Mouse (Mus musculus) embryonic facial prominence, embryonic 11.5 days (tissue): Measurements from ENCODE around the gene Zfp692. TPM values are rescaled to one million over a fixed set of nuclear protein-coding genes. Genes with fewer than 3 reads are reported as not detected.

ENCODE experiments used
- ATAC-seq: fragments of 200-750 bp; cut with Nextera tagmentation; replicated peaks from 2 replicates; pipeline ENCODE4 v1.8.0; 2017; ENCODE audit warnings: low read depth; ENCODE audit not compliant: insufficient number of reproducible peaks, low FRiP score, low TSS enrichment
- DNase-seq: peaks from one replicate; pipeline ENCODE4 v3.0.0-alpha.2; 2015; ENCODE audit warnings: low spot score
- H3K27ac ChIP-seq: fragments of 300-500 bp; sonication (generic); replicated peaks from 2 replicates; pipeline ENCODE4 v1.5.1; 2014; ENCODE audit warnings: mild to moderate bottlenecking, low read depth, low read length, control low read depth
- H3K27me3 ChIP-seq: fragments of 300-500 bp; sonication (generic); 2 replicates; pipeline ENCODE4 v1.6.1; 2014; ENCODE audit warnings: mild to moderate bottlenecking, low read length, moderate library complexity, mixed read lengths; ENCODE audit not compliant: control insufficient read depth, insufficient read depth
- H3K36me3 ChIP-seq: fragments of 300-500 bp; sonication (generic); replicated peaks from 2 replicates; pipeline ENCODE4 v1.6.1; 2014; ENCODE audit warnings: low read depth, mild to moderate bottlenecking, low read length, moderate library complexity, mixed read lengths; ENCODE audit not compliant: control insufficient read depth, insufficient read depth
- H3K4me1 ChIP-seq: fragments of 300-500 bp; sonication (generic); 2 replicates; pipeline ENCODE4 v1.6.1; 2014; ENCODE audit warnings: low read length, mixed read lengths; ENCODE audit not compliant: control insufficient read depth, insufficient read depth
- H3K4me2 ChIP-seq: fragments of 300-500 bp; sonication (generic); 2 replicates; pipeline ENCODE4 v1.6.1; 2014; ENCODE audit warnings: low read depth, mild to moderate bottlenecking, control low read depth, low read length, moderate library complexity
- H3K4me3 ChIP-seq: fragments of 300-500 bp; sonication (generic); 2 replicates; pipeline ENCODE4 v1.5.1; 2014; ENCODE audit warnings: low read depth, low read length, control low read depth
- H3K9ac ChIP-seq: fragments of 300-500 bp; sonication (generic); replicated peaks from 2 replicates; pipeline ENCODE4 v1.6.1; 2014; ENCODE audit warnings: mild to moderate bottlenecking, control low read depth, low read length
- H3K9me3 ChIP-seq: fragments of 300-500 bp; sonication (generic); replicated peaks from 2 replicates; pipeline ENCODE4 v1.6.1; 2016; ENCODE audit warnings: mild to moderate bottlenecking, low read length, inconsistent platforms, mixed read lengths; ENCODE audit not compliant: control insufficient read depth
- WGBS: fragments of 180-500 bp; shearing (Covaris S2); extraction: QIAGEN DNeasy Blood & Tissue Kit; methylation state at CpG from one replicate; pipeline ENCODE4 v1.1.7; 2014; 5-methylcytosine and 5-hydroxymethylcytosine counted together
- polyA plus RNA-seq: library from polyadenylated mRNA; unstranded; fragments of >200 nt; fragmentation: Nextera tagmentation; extraction: Ambion mirVana; gene quantifications from 2 replicates; pipeline ENCODE4 v1.2.1, GENCODE M21; 2014

Gene Zfp692
- polyA plus RNA-seq, 1 experiment from 2014 or later = 10.9 TPM

- Histone ChIP-seq H3K27me3 (no peaks in the 10 kb centered on the region), H3K9me3 (no peaks in the 10 kb centered on the region), H3K4me2 (no peak overlapping the region), H3K9ac (no peak overlapping the region), H3K27ac (no peak overlapping the region), H3K4me1 (no peaks in the 10 kb centered on the region; the same call in 1 of the 2 replicates), H3K36me3 (no peaks in the 10 kb centered on the region), H3K4me3 (no peak overlapping the region)
- ATAC-seq (no peak), DNase-seq (no peak)
- WGBS = 94% methylated on average over 3 of the region's 3 CpGs
Measured at GRCm38 (mm10) chr11:58326781-58327180, 19.9 kb downstream of the Zfp692 start.

- H3K27ac ChIP-seq = 0 out of 2 replicates have a peak overlapping the region, but pooled peaks have one; percentile 44
- WGBS = under 1% methylated on average over 21 of the region's 21 CpGs
- H3K27me3 ChIP-seq = no peaks in the 10 kb centered on the region
- no peak for DNase-seq
- H3K9ac ChIP-seq = peak overlapping the region; percentile 80
- H3K4me1 ChIP-seq = no peaks in the 10 kb centered on the region
- H3K36me3 ChIP-seq = no peaks in the 10 kb centered on the region; the same call in 1 of the 2 replicates
- peak overlapping the region; percentile 72 for H3K4me3 ChIP-seq
- ATAC-seq = no peak; the same call in 1 of the 2 replicates
- no peaks in the 10 kb centered on the region for H3K9me3 ChIP-seq
- H3K4me2 ChIP-seq = peak overlapping the region; percentile 46
Measured at GRCm38 (mm10) chr11:58329906-58330275, 23.0 kb downstream of the Zfp692 start.

DNA sequence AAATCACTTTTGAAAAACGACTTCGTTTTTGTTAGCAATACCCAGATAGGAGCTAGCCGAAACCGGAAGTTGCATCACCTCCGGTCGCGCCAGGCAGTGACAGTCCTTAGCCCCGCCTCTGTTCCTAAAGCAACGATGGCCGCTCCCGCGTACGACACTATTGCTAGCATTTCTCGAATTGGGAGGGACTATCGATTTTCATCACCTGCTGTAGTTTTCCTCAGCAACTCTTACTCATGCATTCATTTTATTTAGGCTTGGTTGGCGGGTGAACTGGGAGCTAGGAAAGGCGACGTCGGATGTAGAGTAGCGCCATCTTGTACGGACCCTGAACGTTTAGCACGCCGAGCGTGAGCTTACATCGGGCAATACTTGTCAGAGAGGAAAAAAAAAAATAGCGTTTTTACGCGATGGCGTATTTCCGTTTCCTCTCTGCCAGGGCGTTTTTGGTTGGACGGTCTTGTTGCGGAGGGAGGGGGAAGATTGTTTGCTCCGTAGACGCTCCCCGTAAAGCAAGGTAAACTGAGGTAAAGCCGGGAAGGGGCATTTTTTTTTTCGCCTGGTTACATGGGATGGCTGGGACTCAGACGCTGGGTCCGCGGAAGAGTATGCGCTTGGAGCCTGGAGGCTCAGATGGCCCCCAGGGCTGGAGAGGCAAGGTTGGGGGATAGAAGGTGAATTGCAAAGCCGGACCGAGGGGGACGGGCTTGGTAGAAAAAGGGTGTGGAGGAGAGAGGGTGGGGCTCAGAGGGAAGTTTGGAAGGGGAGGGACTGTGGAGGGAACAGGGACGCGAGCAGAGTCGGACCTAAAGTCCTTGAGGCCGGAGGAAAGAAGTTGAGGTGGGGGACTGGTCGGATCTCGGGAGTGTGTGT lies 23.6 kb downstream of the Zfp692 start, which contains the start of the genes Zfp672 and Sh3bp5l:
Gene Zfp672, minus strand, starts transcription at position 64 of the 873 bp plus-strand sequence.
Gene Sh3bp5l, plus strand, starts transcription at position 449 of the 873 bp plus-strand sequence.
- DNase-seq (peak; percentile 96), ATAC-seq (peak; percentile 90)
- peak within 1 kb of the TSS; percentile 72 for H3K4me3 ChIP-seq
- no peaks in the 10 kb centered on the region; the same call in 1 of the 2 replicates for H3K36me3 ChIP-seq
- peak within 1 kb of the TSS; percentile 66 for H3K4me2 ChIP-seq
- no peaks in the 10 kb centered on the region for H3K4me1 ChIP-seq
- H3K9ac ChIP-seq = peak within 1 kb of the TSS; percentile 80
- H3K27me3 ChIP-seq = no peaks in the 10 kb centered on the region
- no peaks in the 10 kb centered on the region for H3K9me3 ChIP-seq
- under 1% methylated on average over 52 of the region's 52 CpGs for WGBS
- H3K27ac ChIP-seq = peak within 1 kb of the TSS; percentile 66; the same call in 1 of the 2 replicates

DNA sequence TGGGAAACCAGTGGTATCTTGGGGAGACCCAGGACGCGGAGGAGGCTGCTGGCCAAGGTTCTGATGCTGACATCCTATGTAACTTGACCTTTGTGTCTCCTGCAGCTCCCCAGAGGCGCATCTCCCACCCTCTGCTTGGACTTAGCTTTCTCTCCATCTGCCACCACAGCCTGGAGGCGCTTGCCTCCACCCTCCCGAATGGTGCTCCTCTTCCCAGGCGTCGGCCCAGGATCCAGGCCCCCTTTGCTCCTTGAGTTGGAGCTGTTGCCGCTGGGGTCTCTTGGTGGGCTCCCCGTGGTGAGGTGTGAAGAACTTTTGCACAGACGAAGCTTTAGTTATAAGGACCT lies 24.3 kb downstream of the Zfp692 start:
- WGBS = 14% methylated on average over 10 of the region's 10 CpGs
- peak overlapping the region; percentile 72 for H3K4me3 ChIP-seq
- peak overlapping the region; percentile 66 for H3K4me2 ChIP-seq
- H3K4me1 ChIP-seq = no peaks in the 10 kb centered on the region
- no peaks in the 10 kb centered on the region for H3K9me3 ChIP-seq
- H3K27ac ChIP-seq = no peak overlapping the region
- ATAC-seq = no peak
- no peak for DNase-seq
- H3K36me3 ChIP-seq = no peaks in the 10 kb centered on the region; the same call in 1 of the 2 replicates
- H3K27me3 ChIP-seq = no peaks in the 10 kb centered on the region
- H3K9ac ChIP-seq = peak overlapping the region; percentile 71

DNA sequence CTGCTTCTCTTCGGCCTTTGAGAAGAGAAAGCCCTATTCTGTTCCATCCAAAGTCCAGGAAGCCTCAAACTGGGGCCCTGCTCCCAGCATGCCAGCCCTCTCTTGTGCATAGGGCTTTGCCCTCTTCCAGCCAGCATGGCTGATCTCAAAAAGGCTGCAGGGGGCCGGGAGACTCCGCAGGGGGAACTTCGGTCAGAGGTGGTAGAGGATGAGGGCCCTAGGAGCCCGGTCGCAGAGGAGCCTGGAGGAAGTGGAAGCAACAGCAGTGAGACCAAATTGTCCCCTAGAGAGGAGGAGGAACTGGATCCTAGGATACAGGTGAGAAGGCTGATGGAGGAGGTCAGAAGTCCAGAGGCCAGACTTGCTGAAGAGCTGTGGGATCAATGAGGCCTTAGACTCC lies 24.7 kb downstream of the Zfp692 start:
- no peaks in the 10 kb centered on the region for H3K9me3 ChIP-seq
- no peaks in the 10 kb centered on the region for H3K27me3 ChIP-seq
- 86% methylated on average over 6 of the region's 6 CpGs for WGBS
- H3K36me3 ChIP-seq = no peaks in the 10 kb centered on the region; the same call in 1 of the 2 replicates
- no peak for ATAC-seq
- DNase-seq = no peak
- no peak overlapping the region for H3K27ac ChIP-seq
- H3K4me3 ChIP-seq = peak overlapping the region; percentile 72
- peak overlapping the region; percentile 71; the same call in 1 of the 2 replicates for H3K9ac ChIP-seq
- no peaks in the 10 kb centered on the region for H3K4me1 ChIP-seq
- peak overlapping the region; percentile 66 for H3K4me2 ChIP-seq

GRCm38 (mm10) chr11:58334746-58335145 lies 27.9 kb downstream of the Zfp692 start:
- H3K36me3 ChIP-seq = no peaks in the 10 kb centered on the region; the same call in none of the 2 replicates

GRCm38 (mm10) chr11:58346745-58347144 lies 39.9 kb downstream of the Zfp692 start:
- Histone ChIP-seq H3K27ac (no peak overlapping the region), H3K4me2 (no peak overlapping the region), H3K4me3 (no peak overlapping the region), H3K27me3 (no peaks in the 10 kb centered on the region), H3K36me3 (peaks cover 7% of the 10 kb centered on the region), H3K9me3 (no peaks in the 10 kb centered on the region), H3K9ac (no peak overlapping the region), H3K4me1 (no peaks in the 10 kb centered on the region)
- DNase-seq (no peak), ATAC-seq (no peak)
- 88% methylated on average over 4 of the region's 4 CpGs for WGBS

More at GRCm38 (mm10) chr11:58334746-58335145, 27.9 kb downstream of the Zfp692 start:
- DNase-seq = no peak
- no peak overlapping the region for H3K4me3 ChIP-seq
- ATAC-seq = no peak
- H3K4me2 ChIP-seq = no peak overlapping the region
- no peak overlapping the region for H3K27ac ChIP-seq
- WGBS = 72% methylated on average over 3 of the region's 3 CpGs
- no peaks in the 10 kb centered on the region for H3K27me3 ChIP-seq
- no peak overlapping the region for H3K9ac ChIP-seq
- H3K9me3 ChIP-seq = no peaks in the 10 kb centered on the region
- H3K4me1 ChIP-seq = no peaks in the 10 kb centered on the region

DNA sequence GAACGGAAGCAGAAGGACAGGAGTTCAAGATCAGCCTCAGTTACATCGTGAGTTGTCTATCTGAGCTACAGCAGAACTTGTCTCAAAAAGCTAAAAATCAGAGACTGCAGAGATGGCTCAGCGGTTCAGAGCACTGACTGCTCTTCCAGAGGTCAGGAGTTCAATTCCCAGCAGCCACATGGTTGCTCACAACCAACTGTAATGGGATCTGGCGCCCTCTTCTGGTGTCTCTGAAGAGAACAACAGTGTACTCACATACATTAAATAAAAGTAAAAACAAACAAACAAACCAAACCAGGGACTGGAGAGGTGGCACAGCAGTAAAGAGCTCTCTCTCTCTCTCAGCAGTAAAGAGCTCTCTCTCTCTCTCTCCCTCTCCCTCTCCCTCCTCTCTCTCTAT lies 43.8 kb downstream of the Zfp692 start:
- Histone ChIP-seq H3K9me3 (no peaks in the 10 kb centered on the region), H3K27ac (no peak overlapping the region), H3K4me2 (no peak overlapping the region), H3K27me3 (no peaks in the 10 kb centered on the region), H3K36me3 (peaks cover 4% of the 10 kb centered on the region), H3K9ac (no peak overlapping the region), H3K4me3 (no peak overlapping the region), H3K4me1 (no peaks in the 10 kb centered on the region)
- ATAC-seq = no peak
- DNase-seq = no peak
- WGBS = 65% methylated on average over 4 of the region's 4 CpGs
